Mouse (Mus musculus) layer of hippocampus, adult 18-20 months (tissue): ENCODE data around the gene Abr. TPM values are rescaled to one million over a fixed set of nuclear protein-coding genes. Genes with fewer than 3 reads are reported as not detected.

Experiments used
- DNase-seq, 2 experiments: peaks; one replicate each; pipeline ENCODE4 v3.0.0; 2022; ENCODE audit warnings: low spot score in 2 of 2
- total RNA-seq, 2 experiments: library from RNA; stranded (reverse); gene quantifications; 2 replicates each; pipeline ENCODE4 v1.2.3; 2021

Abr gene
- total RNA-seq, 2 experiments from 2014 or later, result 490 to 505 TPM

GRCm38 (mm10) chr11:76419179-76419578 is 202.9 kb downstream of the Abr start:
- no peak for DNase-seq

DNA sequence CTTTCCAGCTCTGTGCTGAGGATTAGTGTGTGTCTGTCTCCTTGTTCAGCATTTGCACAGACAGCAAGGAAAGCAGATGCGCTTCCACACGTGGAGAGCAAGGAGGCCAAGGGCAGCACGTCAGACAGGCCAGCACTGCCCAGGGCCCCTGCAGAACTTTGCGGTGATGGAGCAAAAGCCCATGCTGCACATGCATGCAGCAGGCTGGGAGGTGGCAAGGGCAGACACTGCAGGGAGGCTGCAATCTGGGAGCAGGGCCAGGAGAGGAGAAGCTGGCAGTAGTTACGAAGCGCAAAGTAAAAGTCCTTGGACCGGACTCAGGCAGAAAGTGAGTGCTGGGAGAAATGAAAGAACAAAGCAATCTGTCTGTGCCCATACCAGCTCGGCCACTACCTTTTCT is 203.7 kb downstream of the Abr start:
- peak in 1 of 2 experiments; percentile 66 for DNase-seq

GRCm38 (mm10) chr11:76415985-76416384 is 206.1 kb downstream of the Abr start:
- DNase-seq, result no peak

DNA sequence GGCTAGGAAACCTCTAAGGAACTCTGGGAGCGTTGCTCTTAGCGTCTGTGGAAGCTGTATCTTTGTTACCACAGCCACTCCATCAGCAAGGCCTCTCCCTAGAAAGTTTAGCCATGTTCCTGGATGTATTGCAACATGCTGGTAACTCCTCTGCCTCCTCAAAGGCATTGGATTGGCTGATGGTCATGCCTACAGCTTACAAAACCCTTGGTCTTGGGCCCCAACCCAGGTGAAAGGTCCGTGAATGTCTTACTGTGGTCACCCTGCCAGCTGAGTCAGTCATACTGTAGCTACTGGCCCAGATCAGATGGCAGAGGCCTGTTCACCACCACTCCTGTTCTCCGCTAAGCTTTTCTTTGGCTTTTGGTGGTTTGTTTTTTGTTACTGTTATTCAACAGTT is 207.1 kb downstream of the Abr start:
- DNase-seq, result no peak

DNA sequence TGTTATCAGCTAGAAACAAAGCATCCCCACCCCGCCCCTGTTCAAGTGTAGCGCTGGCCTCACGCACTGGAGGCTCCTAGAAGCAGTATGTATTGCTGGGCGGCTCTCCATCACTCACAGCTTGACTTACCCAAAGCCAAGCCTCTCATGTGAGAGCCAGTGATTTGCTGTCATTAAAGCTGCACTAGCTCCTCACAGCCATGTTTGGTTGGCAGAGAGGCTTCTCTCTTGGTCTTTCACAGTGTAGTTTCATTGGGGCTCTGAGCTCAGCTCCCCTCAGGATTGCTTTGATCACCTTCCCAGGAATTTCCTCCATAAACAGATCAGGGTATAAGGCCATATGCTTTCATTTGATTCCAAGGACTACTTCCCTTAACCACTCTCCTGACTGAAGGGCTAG is 208.9 kb downstream of the Abr start:
- DNase-seq, result no peak

DNA sequence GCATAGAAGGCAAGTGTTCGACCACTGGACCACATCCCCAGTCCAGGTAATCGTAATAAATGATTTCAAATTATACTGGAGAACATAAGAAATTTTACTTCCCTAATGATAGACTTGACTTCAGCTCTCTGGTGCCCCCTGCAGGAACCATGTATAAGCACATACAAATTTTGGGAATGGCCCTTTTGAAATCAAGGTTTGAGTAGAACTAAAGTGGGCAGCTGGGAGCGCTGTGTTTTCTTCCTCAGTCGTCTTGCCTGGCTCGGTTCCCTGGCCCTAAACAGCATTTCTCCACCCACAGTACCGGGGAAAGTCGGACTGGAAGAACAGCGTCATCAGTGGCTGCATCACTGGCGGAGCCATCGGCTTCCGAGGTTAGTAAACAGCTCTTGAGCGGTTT is 211.3 kb downstream of the Abr start:
- peak in 1 of 2 experiments; percentile 61 for DNase-seq

GRCm38 (mm10) chr11:76406702-76407583 is 215.2 kb downstream of the Abr start, which contains the start of gene Timm22:
TSS of gene Timm22 (plus strand) at chr11:76406952.
- DNase-seq, result peak; percentile 96 to 99

GRCm38 (mm10) chr11:76405626-76406264 is 216.4 kb downstream of the Abr start:
- DNase-seq, result no peak

- no peak for DNase-seq
Observed at GRCm38 (mm10) chr11:76405113-76405512, 217.0 kb downstream of the Abr start.

DNA sequence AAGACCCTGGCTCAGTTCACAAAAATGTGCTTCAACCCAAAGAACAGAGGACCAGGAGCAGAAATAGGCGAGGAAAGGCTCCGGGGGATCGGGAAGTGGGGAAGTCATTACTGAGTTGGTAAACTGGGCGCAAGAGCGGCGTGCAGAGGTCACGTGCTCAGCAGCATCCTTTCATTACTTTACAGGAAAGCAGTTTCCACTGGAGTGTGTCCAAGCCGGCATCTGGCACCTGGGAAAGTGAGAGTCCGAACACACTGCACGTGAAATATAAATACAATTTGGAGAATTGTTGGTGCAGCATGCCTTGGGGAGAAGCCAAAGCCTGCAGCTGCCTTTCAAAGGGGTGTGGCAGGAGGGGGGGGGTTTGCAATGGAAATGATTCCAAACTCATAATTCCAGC is 220.7 kb downstream of the Abr start:
- DNase-seq, result no peak

- peak in 1 of 2 experiments; percentile 57 for DNase-seq
Observed at GRCm38 (mm10) chr11:76399587-76400330, 222.4 kb downstream of the Abr start.

- peak in 1 of 2 experiments; percentile 71 for DNase-seq
Observed at GRCm38 (mm10) chr11:76398798-76399586, 223.1 kb downstream of the Abr start, which contains the start of gene Nxn. TSS of gene Nxn (minus strand) at chr11:76399140.

GRCm38 (mm10) chr11:76398312-76398797 is 223.8 kb downstream of the Abr start:
- no peak for DNase-seq

GRCm38 (mm10) chr11:76397650-76398311 is 224.3 kb downstream of the Abr start:
- no peak for DNase-seq

DNA sequence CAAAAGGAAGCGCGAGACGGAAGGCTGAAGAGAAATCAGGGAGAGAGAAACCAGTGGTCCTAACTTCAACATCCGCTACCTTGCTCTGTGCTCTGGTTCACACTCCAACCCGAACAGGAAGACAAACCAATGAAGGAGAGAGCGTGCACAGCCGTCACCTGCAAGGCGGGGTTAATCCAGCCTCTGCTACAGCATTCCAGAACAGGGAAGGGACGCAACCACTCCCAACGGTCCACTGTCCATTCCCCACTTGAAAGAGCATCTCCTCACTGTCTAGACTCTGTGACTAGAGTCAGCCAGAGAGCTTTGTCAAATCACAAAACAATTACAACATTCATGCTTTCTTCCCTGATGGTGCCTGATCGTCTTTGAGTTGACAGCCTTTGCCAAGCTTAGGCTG is 229.1 kb downstream of the Abr start:
- no peak for DNase-seq

GRCm38 (mm10) chr11:76392532-76392931 is 229.6 kb downstream of the Abr start:
- DNase-seq, result no peak

GRCm38 (mm10) chr11:76388711-76389110 is 233.4 kb downstream of the Abr start:
- DNase-seq, result no peak

- no peak for DNase-seq
Observed at GRCm38 (mm10) chr11:76387097-76387496, 235.0 kb downstream of the Abr start.

- DNase-seq, result no peak
Observed at GRCm38 (mm10) chr11:76385746-76386145, 236.4 kb downstream of the Abr start.

DNA sequence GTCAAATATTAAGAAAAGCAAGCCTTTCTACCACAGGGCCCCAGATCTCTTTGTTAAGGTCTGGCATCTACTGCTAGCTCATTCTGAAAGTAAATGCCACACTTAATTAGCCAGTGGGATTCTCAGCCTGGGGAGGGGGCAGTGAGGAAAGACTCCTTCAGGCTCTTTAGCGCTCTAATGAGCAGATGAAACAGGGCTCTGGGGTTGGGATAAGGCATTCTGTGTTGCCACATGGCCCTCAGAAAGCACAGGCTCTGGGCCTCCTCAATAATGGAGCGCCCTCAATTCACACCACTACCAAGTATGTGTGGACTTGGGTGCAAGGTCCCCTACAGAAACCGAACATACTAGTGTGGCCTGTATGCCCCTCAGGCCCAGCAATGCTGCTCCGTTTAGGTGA is 237.1 kb downstream of the Abr start:
- no peak for DNase-seq
